Mouse (Mus musculus): ENCODE measurements at regions not wholly inside any gene's neighbourhood (a gene's known extent, or its start where the extent isn't known, plus 50 kb on each side); places are given as distances from the start of the nearest gene placed in this dataset.
"Not testable (repeated sequence)": the region's sequence is repeated elsewhere in the genome, so short reads cannot be mapped to it uniquely, and the experiment has no call there.

- no peak for DNase-seq (ENCODE audit: low read depth)
Measured at GRCm38 (mm10) chr12:77854281-77855075, 339.6 kb upstream of the Gm6657 start.

GRCm38 (mm10) chr12:77855796-77856195 is 338.2 kb upstream of the Gm6657 start:
- DNase-seq (ENCODE audit: low read depth) = no peak

- no peak for DNase-seq (ENCODE audit: low read depth)
Measured at GRCm38 (mm10) chr12:77857281-77857680, 336.8 kb upstream of the Gm6657 start.

- no peak for DNase-seq (ENCODE audit: low read depth)
Measured at GRCm38 (mm10) chr12:77860769-77861557, 333.1 kb upstream of the Gm6657 start.

- DNase-seq (ENCODE audit: low read depth) = no peak
Measured at GRCm38 (mm10) chr12:77867947-77868495, 326.0 kb upstream of the Gm6657 start.

GRCm38 (mm10) chr12:77869296-77869695 is 324.7 kb upstream of the Gm6657 start:
- no peak for DNase-seq (ENCODE audit: low read depth)

- DNase-seq (ENCODE audit: low read depth) = no peak
Measured at GRCm38 (mm10) chr12:77887335-77887734, 306.7 kb upstream of the Gm6657 start.

- DNase-seq (ENCODE audit: low read depth) = no peak
Measured at GRCm38 (mm10) chr12:77891452-77891851, 302.6 kb upstream of the Gm6657 start.

GRCm38 (mm10) chr12:77894238-77894637 is 299.8 kb upstream of the Gm6657 start:
- DNase-seq (ENCODE audit: low read depth) = no peak

GRCm38 (mm10) chr12:77895508-77895907 is 298.5 kb upstream of the Gm6657 start:
- no peak for DNase-seq (ENCODE audit: low read depth)

GRCm38 (mm10) chr12:77898974-77899373 is 295.1 kb upstream of the Gm6657 start:
- DNase-seq (ENCODE audit: low read depth) = not testable (repeated sequence)

- DNase-seq (ENCODE audit: low read depth) = no peak
Measured at GRCm38 (mm10) chr12:77901254-77901653, 292.8 kb upstream of the Gm6657 start.

- DNase-seq (ENCODE audit: low read depth) = no peak
Measured at GRCm38 (mm10) chr12:77912863-77913554, 281.0 kb upstream of the Gm6657 start.

- DNase-seq (ENCODE audit: low read depth) = no peak
Measured at GRCm38 (mm10) chr12:77928729-77929128, 265.3 kb upstream of the Gm6657 start.

- no peak for DNase-seq (ENCODE audit: low read depth)
Measured at GRCm38 (mm10) chr12:77929571-77929970, 264.5 kb upstream of the Gm6657 start.

GRCm38 (mm10) chr12:77943960-77944359 is 250.1 kb upstream of the Gm6657 start:
- DNase-seq (ENCODE audit: low read depth) = no peak

- peak; percentile 61 for DNase-seq (ENCODE audit: low read depth)
Measured at GRCm38 (mm10) chr12:77949474-77950017, 244.5 kb upstream of the Gm6657 start.

- DNase-seq (ENCODE audit: low read depth) = no peak
Measured at GRCm38 (mm10) chr12:77952492-77952891, 241.6 kb upstream of the Gm6657 start.

GRCm38 (mm10) chr12:77962631-77963030 is 231.4 kb upstream of the Gm6657 start:
- no peak for DNase-seq (ENCODE audit: low read depth)

GRCm38 (mm10) chr12:77968543-77968942 is 225.5 kb upstream of the Gm6657 start:
- DNase-seq (ENCODE audit: low read depth) = no peak

- DNase-seq (ENCODE audit: low read depth) = no peak
Measured at GRCm38 (mm10) chr12:77970026-77970425, 224.0 kb upstream of the Gm6657 start.

- DNase-seq (ENCODE audit: low read depth) = no peak
Measured at GRCm38 (mm10) chr12:77972165-77972564, 221.9 kb upstream of the Gm6657 start.

Data from induced T-regulatory cell, adult 2 months (primary cell).